Mouse (Mus musculus): ENCODE measurements around the gene Cryga. TPM values are rescaled to one million over a fixed set of nuclear protein-coding genes. Genes with fewer than 3 reads are reported as not detected.

The Cryga gene
- not detected for total RNA-seq (2021)

- no peak for DNase-seq
These were observed at the start of gene Cryga for GRCm38 (mm10) chr1:65103273-65103672. Cryga (minus strand) TSS chr1:65103373.

- DNase-seq: no peak
These were observed 44.8 kb upstream of the Cryga start for GRCm38 (mm10) chr1:65147971-65148370.

- DNase-seq: no peak
These were observed 44.2 kb upstream of the Cryga start for GRCm38 (mm10) chr1:65147326-65147725.

DNA sequence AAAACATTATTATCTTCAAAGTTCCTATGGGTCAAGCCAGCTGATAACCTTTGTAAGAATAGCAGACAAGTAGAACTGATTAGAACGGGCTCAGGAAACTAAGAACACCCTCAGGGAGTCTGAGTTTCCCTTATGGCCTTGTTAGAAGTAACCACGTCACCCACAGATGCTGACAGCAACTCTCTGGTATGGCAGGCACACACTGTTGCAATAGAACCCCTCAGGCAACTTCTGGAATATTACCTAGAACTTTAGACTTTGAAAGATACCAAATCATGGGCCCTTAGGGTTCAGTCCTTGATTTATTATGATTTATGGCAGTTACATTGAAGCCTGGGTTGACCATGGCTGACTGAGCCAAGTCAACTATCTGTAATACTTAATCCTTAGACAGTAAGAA, 43.4 kb upstream of the Cryga start:
- DNase-seq: no peak

DNA sequence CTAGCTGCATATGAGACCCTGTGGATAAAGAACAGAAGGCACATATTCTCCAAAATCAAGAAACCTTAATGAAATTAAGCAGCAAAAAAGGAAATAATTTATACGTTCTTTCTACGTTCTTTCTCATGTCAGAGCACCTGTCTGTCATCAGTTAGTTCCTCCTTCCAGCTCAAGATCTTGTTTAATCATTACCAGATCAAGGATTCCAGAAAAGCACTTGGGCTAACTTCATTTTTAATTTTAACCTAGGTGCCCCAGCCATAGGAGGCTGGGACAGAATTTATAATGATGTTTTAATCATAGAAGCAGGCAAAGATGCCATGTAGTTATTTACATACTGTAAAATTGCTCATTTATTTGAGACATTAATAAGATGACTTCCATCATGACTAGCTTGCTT, 41.6 kb upstream of the Cryga start:
- no peak for DNase-seq

GRCm38 (mm10) chr1:65137560-65137959, 34.4 kb upstream of the Cryga start:
- DNase-seq: no peak

DNA sequence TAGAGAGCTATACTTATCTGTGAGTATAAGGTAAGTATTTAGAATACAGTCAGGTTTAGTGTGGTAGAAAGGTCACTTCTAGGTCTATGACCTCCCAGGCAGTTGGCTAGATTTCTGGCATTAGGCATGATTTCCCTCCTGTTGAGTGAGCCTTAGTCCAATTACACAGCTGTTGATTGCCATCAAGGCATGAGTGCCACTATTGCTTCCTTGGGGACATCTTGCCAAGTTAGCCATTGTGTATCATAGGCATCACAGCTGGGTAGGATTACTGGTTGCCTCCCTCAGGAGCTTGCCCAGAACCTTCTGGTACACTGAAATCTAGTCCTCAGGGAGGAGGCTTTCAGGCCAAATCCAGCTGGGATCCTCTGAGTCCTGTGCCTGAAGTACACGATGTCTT, 29.7 kb upstream of the Cryga start:
- no peak for DNase-seq

GRCm38 (mm10) chr1:65131671-65132070, 28.5 kb upstream of the Cryga start:
- no peak for DNase-seq

- DNase-seq: no peak
These were observed 27.1 kb upstream of the Cryga start for GRCm38 (mm10) chr1:65130226-65130625.

- DNase-seq: no peak
These were observed 26.5 kb upstream of the Cryga start for GRCm38 (mm10) chr1:65129634-65130180.

GRCm38 (mm10) chr1:65122574-65123372, 19.6 kb upstream of the Cryga start, which contains the start of gene D630023F18Rik:
D630023F18Rik (minus strand) TSS chr1:65123214.
- DNase-seq: no peak

DNA sequence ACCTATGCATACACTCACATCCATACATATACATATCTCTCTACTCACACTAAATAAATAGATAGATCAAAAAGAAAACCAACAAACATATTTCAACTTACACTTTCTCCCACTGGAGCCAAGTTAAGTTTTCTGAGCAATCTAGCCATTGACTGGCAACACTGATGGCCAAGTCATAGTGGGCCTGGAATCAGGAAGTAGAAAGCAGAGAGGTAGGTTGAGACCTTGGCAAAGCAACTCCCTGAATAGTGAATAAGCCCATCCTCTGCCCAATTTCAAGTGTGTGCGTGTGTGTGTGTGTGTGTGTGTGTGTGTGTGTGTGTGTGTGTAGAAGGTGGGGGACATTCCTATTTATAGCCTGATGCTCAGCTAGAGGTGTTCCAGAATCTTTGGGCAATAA, 16.3 kb upstream of the Cryga start, which contains the start of gene Gm28845:
Gene Gm28845, minus strand, starts transcription at position 121 of the 400 bp plus-strand sequence.
- no peak for DNase-seq

DNA sequence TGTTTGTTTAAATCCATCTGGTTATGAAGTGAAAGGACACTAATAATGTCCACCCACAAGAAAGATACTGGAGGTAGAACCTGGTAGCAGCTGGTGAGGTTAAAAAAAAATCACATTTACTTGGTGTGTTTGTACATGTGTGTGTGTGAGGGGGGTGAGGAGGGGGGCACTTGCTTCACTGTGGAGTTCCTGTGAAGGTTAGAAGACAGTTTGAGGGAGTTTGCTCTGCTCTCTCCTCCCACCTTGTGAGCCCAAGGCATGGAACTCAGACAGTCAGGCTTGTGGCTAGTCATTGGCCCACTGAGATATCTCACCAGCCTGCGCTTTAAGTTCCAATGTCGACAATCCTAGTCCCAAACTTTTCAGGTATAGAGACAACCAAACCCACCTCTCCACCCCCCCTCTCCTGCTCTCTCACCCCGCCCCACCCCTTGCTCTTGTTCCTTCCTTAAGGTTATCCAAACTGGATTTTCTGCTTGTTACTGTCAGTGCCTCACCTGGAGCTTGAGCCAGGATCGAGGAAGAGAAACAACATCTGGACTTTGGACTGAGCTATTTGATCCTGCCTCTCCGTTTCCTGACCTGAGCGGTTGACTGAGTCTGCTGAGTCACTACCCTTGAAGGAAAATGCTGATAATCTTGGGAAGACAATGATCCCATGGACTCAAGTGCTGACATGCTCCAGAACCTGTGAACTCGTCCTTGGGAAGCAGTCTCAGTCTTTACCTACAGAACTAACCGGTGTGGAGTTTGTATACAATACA, 15.2 kb upstream of the Cryga start:
- no peak for DNase-seq

DNA sequence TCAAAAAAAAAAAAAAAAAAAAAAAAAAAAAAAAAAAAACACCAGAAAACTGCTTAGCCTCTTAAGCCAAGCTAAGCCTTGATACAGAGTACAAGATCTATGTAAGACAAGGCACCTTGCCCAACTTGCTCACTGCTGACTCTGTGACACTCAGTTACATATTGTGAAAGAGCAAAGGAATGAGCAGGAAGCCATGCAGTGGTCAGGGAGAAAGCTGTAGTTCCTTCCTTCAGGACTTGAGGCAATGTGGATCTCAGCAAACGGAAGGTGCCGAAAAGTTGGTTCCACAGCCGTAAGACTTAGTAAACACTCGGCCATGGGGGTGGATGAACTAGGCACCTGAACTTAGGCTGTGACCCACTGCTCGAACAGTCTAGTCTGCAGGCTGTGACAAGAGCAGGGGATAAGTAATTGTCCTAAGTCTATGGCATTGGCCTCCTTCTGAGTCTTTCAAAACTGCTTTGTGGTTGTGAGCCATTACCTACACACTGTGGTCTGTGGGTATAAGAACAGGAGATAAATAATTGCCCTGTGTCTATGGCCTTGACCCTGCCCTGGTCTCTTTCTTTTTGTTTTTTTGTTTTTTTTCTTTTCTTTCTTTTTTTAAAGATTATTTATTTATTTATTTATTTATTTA, 10.5 kb upstream of the Cryga start:
- no peak for DNase-seq

GRCm38 (mm10) chr1:65112807-65113196, 9.6 kb upstream of the Cryga start:
- no peak for DNase-seq

DNA sequence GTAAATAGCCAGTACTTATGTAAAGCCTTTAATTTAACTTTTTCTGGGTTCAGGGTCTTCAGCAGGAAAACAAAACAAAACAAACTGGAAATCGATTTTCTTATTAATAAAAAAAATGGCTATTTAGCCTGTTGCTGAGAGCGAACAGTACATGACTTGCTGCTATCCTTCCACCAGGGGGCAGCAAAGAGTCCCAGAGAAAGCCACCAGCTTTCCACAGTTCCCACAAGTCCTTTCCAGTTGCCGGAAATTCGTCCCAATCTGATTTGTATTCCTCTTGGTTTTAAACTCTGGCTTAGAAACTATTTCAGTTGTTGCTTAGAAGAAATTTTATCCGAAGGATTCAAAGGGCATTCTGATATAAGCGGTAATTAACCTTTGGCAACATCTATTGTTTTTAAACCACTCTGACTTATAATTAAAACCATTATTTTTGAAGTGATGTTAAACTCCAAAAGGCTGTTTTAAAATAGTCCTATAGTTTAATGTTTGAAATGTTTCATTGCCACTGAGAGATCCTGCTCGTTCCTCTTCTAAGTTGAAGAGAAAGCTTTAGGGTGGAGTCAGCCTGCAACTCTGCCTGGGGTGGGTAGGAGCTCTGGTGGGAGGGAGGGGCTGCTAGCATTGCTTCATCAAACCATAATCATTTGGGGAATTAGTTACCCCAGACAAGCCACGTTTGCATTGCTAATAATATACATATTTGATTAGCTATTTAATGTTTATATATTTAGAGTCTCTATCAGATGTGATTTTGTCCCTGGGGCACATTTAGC, 9.0 kb upstream of the Cryga start:
- DNase-seq: peak; percentile 81

- no peak for DNase-seq
These were observed 6.7 kb upstream of the Cryga start for GRCm38 (mm10) chr1:65109756-65110435.

GRCm38 (mm10) chr1:65109196-65109595, 6.0 kb upstream of the Cryga start:
- DNase-seq: no peak

DNA sequence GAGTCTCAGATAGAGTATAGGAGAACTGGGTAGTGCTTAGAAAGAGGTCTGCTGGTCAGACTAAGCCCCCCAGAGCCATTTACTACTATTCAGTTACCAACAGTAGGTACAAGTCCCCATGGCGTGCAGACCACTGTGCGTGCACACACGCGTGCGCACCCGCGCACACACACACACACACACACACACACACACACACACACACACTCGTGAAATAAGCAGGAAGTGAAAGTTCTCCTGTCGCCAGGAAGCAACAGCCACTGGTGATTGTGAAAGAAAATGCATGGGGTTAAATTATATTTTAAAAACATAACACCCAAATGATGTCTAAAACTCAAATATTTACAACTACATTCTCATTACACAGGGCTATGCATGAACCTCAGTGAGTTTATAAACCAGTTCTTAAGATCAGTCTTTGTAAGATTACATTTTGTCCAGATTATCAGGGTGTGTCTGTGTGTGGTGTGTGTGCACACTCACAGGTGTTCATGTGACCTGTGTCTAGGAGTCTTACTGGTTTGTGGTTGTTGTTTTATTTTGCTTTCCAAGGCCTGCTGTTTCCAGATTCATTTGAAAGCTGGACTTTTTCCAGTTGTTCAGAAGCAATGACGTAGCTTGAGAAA, 4.6 kb upstream of the Cryga start:
- no peak for DNase-seq

DNA sequence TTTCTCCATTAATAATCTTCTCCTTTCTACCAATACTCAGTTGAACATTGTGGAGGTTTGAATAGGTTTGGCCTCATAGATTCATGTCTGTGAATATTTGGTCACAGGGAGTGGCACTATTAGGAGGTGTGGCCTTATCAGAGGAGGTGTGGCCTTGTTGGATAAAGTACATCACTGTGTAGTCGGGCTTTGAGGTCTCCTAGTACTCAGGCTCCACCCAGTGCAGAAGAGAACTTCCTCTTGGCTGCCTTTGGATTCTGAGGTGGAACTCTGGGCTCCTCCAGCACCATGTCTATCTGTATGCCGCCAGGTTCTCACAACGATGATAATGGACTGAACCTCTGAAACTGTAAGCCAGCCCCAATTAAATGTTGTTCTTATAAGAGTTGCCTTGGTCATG, 6.2 kb downstream of the Cryga start:
- no peak for DNase-seq

DNA sequence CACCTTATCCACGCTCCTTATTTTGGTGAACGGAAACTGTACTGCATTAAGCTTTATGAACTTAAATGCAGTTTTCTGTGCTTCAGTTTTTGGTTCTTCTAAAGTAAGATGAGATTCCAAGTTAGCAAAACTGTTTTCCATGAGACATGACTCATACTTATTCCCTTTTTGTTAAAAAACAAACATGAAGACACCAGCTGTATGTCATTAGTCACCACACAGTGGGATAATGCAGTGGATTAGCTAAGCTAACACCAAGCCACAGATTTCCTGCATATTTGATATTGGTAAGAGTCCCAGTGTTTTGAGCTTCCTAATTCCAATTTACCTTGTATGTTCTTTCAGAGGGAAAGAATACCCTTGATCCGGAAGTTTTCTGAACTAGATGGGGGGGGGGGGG, 11.6 kb downstream of the Cryga start:
- DNase-seq: no peak

Measured in heart, postnatal 4 days (tissue).